Mouse (Mus musculus) neural tube, embryonic 14.5 days (tissue): ENCODE results near the gene Cx3cl1. TPM values are rescaled to one million over a fixed set of nuclear protein-coding genes. Genes with fewer than 3 reads are reported as not detected.

Source experiments
- ATAC-seq: fragments of 200-750 bp; cut with Nextera tagmentation; 2 replicates; pipeline ENCODE4 v1.8.0; 2017; ENCODE audit warnings: low read depth, mild to moderate bottlenecking, moderate TSS enrichment, moderate library complexity
- H3K27ac ChIP-seq: fragments of 300-500 bp; sonication (generic); 2 replicates; pipeline ENCODE4 v1.5.1; 2014; ENCODE audit warnings: low read depth, mild to moderate bottlenecking, control low read depth, low read length, moderate library complexity, mixed read lengths
- H3K27me3 ChIP-seq: fragments of 300-500 bp; sonication (generic); 2 replicates; pipeline ENCODE4 v1.6.1; 2014; ENCODE audit warnings: low read length; ENCODE audit not compliant: control insufficient read depth, insufficient read depth
- H3K36me3 ChIP-seq: fragments of 300-500 bp; sonication (generic); 2 replicates; pipeline ENCODE4 v1.6.1; 2014; ENCODE audit warnings: low read length, mixed read lengths; ENCODE audit not compliant: control insufficient read depth, insufficient read depth
- H3K4me1 ChIP-seq: fragments of 300-500 bp; sonication (generic); 2 replicates; pipeline ENCODE4 v1.6.1; 2014; ENCODE audit warnings: low read length; ENCODE audit not compliant: control insufficient read depth, insufficient read depth
- H3K4me2 ChIP-seq: fragments of 300-500 bp; sonication (generic); 2 replicates; pipeline ENCODE4 v1.6.1; 2014; ENCODE audit warnings: mild to moderate bottlenecking, low read depth, low read length, control low read depth
- H3K4me3 ChIP-seq: fragments of 300-500 bp; sonication (generic); 2 replicates; pipeline ENCODE4 v1.5.1; 2014; ENCODE audit warnings: low read depth, low read length, control low read depth, mixed read lengths
- H3K9ac ChIP-seq: fragments of 300-500 bp; sonication (generic); replicated peaks from 2 replicates; pipeline ENCODE4 v1.6.1; 2014; ENCODE audit warnings: low read depth, mild to moderate bottlenecking, control low read depth, low read length, mixed read lengths
- H3K9me3 ChIP-seq: fragments of 300-500 bp; sonication (generic); 2 replicates; pipeline ENCODE4 v1.6.1; 2016; ENCODE audit warnings: low read length; ENCODE audit not compliant: control insufficient read depth
- WGBS: fragments of 180-500 bp; shearing (Covaris S2); extraction: QIAGEN DNeasy Blood & Tissue Kit; methylation state at CpG from one replicate; pipeline ENCODE4 v1.1.7; 2014; 5-methylcytosine and 5-hydroxymethylcytosine counted together
- polyA plus RNA-seq: library from polyadenylated mRNA; unstranded; fragments of >200 nt; fragmentation: Nextera tagmentation; extraction: Ambion mirVana; gene quantifications from 2 replicates; pipeline ENCODE4 v1.2.1, GENCODE M21; 2014

The Cx3cl1 gene
- polyA plus RNA-seq, 1 experiment from 2014 or later, result 41.6 TPM

- no peak overlapping the region for H3K9ac ChIP-seq
- H3K9me3 ChIP-seq, result no peaks in the 10 kb centered on the region
- no peak overlapping the region for H3K27ac ChIP-seq
- H3K4me2 ChIP-seq, result no peak overlapping the region
- H3K4me1 ChIP-seq, result no peaks in the 10 kb centered on the region
- H3K27me3 ChIP-seq, result no peaks in the 10 kb centered on the region
- 82% methylated on average over 2 of the region's 2 CpGs for WGBS
- H3K4me3 ChIP-seq, result no peak overlapping the region
- H3K36me3 ChIP-seq, result no peaks in the 10 kb centered on the region
- no peak for ATAC-seq
These were observed 17.3 kb upstream of the Cx3cl1 start for GRCm38 (mm10) chr8:94754486-94754885.

GRCm38 (mm10) chr8:94767035-94767434, 4.8 kb upstream of the Cx3cl1 start:
- WGBS, result 79% methylated on average over 9 of the region's 9 CpGs
- Histone ChIP-seq H3K9ac (no peak overlapping the region), H3K27me3 (no peaks in the 10 kb centered on the region), H3K27ac (no peak overlapping the region), H3K4me1 (no peaks in the 10 kb centered on the region), H3K4me3 (no peak overlapping the region), H3K4me2 (no peak overlapping the region), H3K9me3 (no peaks in the 10 kb centered on the region), H3K36me3 (no peaks in the 10 kb centered on the region)
- ATAC-seq, result no peak

GRCm38 (mm10) chr8:94770945-94771344, 864 bp upstream of the Cx3cl1 start:
- no peak for ATAC-seq
- Histone ChIP-seq H3K9ac (no peak overlapping the region), H3K27ac (no peak overlapping the region), H3K9me3 (no peaks in the 10 kb centered on the region), H3K4me3 (no peak overlapping the region), H3K4me1 (peaks cover 11% of the 10 kb centered on the region; the same call in 1 of the 2 replicates), H3K36me3 (no peaks in the 10 kb centered on the region), H3K27me3 (no peaks in the 10 kb centered on the region), H3K4me2 (no peak overlapping the region; the same call in 1 of the 2 replicates)
- 34% methylated on average over 6 of the region's 6 CpGs for WGBS

GRCm38 (mm10) chr8:94773048-94773447, 1.2 kb downstream of the Cx3cl1 start:
- Histone ChIP-seq H3K9ac (0 out of 2 replicates have a peak overlapping the region, but pooled peaks have one; percentile 80), H3K4me2 (peak overlapping the region; percentile 93), H3K4me1 (peaks cover 11% of the 10 kb centered on the region; the same call in 1 of the 2 replicates), H3K4me3 (peak overlapping the region; percentile 56), H3K27ac (no peak overlapping the region), H3K9me3 (no peaks in the 10 kb centered on the region), H3K27me3 (no peaks in the 10 kb centered on the region), H3K36me3 (no peaks in the 10 kb centered on the region)
- no peak for ATAC-seq
- 47% methylated on average over 6 of the region's 6 CpGs for WGBS

- WGBS, result 15% methylated on average over 12 of the region's 12 CpGs
- Histone ChIP-seq H3K9ac (no peak overlapping the region), H3K27ac (peak overlapping the region; percentile 34; the same call in 1 of the 2 replicates)
These were observed 1.9 kb downstream of the Cx3cl1 start for GRCm38 (mm10) chr8:94773700-94774171.

GRCm38 (mm10) chr8:94774601-94775000, 2.8 kb downstream of the Cx3cl1 start:
- no peak overlapping the region for H3K27ac ChIP-seq
- no peak overlapping the region for H3K9ac ChIP-seq
- WGBS, result 88% methylated on average over 1 of the region's 1 CpGs
- H3K36me3 ChIP-seq, result no peaks in the 10 kb centered on the region
- no peak for ATAC-seq
- no peak overlapping the region for H3K4me2 ChIP-seq
- no peaks in the 10 kb centered on the region for H3K9me3 ChIP-seq
- H3K4me1 ChIP-seq, result peaks cover 14% of the 10 kb centered on the region; the same call in 1 of the 2 replicates
- H3K4me3 ChIP-seq, result no peak overlapping the region
- H3K27me3 ChIP-seq, result no peaks in the 10 kb centered on the region

More at GRCm38 (mm10) chr8:94773700-94774171, 1.9 kb downstream of the Cx3cl1 start:
- Histone ChIP-seq H3K4me1 (peaks cover 11% of the 10 kb centered on the region; the same call in 1 of the 2 replicates), H3K4me2 (peak overlapping the region; percentile 93), H3K9me3 (no peaks in the 10 kb centered on the region), H3K36me3 (no peaks in the 10 kb centered on the region), H3K4me3 (peak overlapping the region; percentile 56; the same call in 1 of the 2 replicates), H3K27me3 (no peaks in the 10 kb centered on the region)
- 0 out of 2 replicates have a peak, but pooled peaks have one; percentile 29 for ATAC-seq

GRCm38 (mm10) chr8:94776346-94776745, 4.5 kb downstream of the Cx3cl1 start:
- WGBS, result 90% methylated on average over 2 of the region's 2 CpGs
- no peak overlapping the region for H3K9ac ChIP-seq
- peaks cover 14% of the 10 kb centered on the region; the same call in 1 of the 2 replicates for H3K4me1 ChIP-seq
- no peak for ATAC-seq
- H3K27ac ChIP-seq, result no peak overlapping the region
- no peak overlapping the region for H3K4me3 ChIP-seq
- no peak overlapping the region for H3K4me2 ChIP-seq
- H3K9me3 ChIP-seq, result no peaks in the 10 kb centered on the region
- no peaks in the 10 kb centered on the region for H3K27me3 ChIP-seq
- no peaks in the 10 kb centered on the region for H3K36me3 ChIP-seq

GRCm38 (mm10) chr8:94778036-94778435, 6.2 kb downstream of the Cx3cl1 start:
- no peak overlapping the region for H3K9ac ChIP-seq
- H3K9me3 ChIP-seq, result no peaks in the 10 kb centered on the region
- H3K27me3 ChIP-seq, result no peaks in the 10 kb centered on the region
- 65% methylated on average over 10 of the region's 10 CpGs for WGBS
- no peak for ATAC-seq
- H3K27ac ChIP-seq, result no peak overlapping the region
- no peak overlapping the region for H3K4me2 ChIP-seq
- no peak overlapping the region for H3K4me3 ChIP-seq
- peaks cover 14% of the 10 kb centered on the region; the same call in 1 of the 2 replicates for H3K4me1 ChIP-seq
- no peaks in the 10 kb centered on the region for H3K36me3 ChIP-seq

GRCm38 (mm10) chr8:94778473-94778872, 6.7 kb downstream of the Cx3cl1 start:
- Histone ChIP-seq H3K36me3 (no peaks in the 10 kb centered on the region), H3K27ac (no peak overlapping the region), H3K9ac (no peak overlapping the region), H3K4me2 (no peak overlapping the region), H3K27me3 (no peaks in the 10 kb centered on the region), H3K4me1 (peaks cover 9% of the 10 kb centered on the region; the same call in 1 of the 2 replicates), H3K4me3 (no peak overlapping the region), H3K9me3 (no peaks in the 10 kb centered on the region)
- no peak for ATAC-seq
- 64% methylated on average over 5 of the region's 5 CpGs for WGBS
